Mouse (Mus musculus) midbrain, embryonic 14.5 days (tissue): Measurements from ENCODE around the gene Syt5. TPM values are rescaled to one million over a fixed set of nuclear protein-coding genes. Genes with fewer than 3 reads are reported as not detected.
A peak's percentile ranks its signal among the peaks of the same experiment; 100 is the strongest.

Experiments used
- ATAC-seq: fragments of 200-750 bp; cut with Nextera tagmentation; 2 replicates; pipeline ENCODE4 v1.8.0; 2017; ENCODE audit warnings: moderate number of reproducible peaks, moderate library complexity; ENCODE audit not compliant: low FRiP score, low TSS enrichment
- DNase-seq: peaks from one replicate; pipeline ENCODE4 v3.0.0-alpha.2; 2015
- H3K27ac ChIP-seq: fragments of 300-500 bp; sonication (generic); replicated peaks from 2 replicates; pipeline ENCODE4 v1.5.1; 2014; ENCODE audit warnings: mild to moderate bottlenecking, low read depth, low read length, moderate library complexity
- H3K27me3 ChIP-seq: fragments of 300-500 bp; sonication (generic); 2 replicates; pipeline ENCODE4 v1.6.1; 2014; ENCODE audit warnings: low read length, control low read depth, mixed read lengths; ENCODE audit not compliant: control insufficient read depth, insufficient read depth
- H3K36me3 ChIP-seq: fragments of 300-500 bp; sonication (generic); 2 replicates; pipeline ENCODE4 v1.6.1; 2014; ENCODE audit warnings: low read length, control low read depth; ENCODE audit not compliant: control insufficient read depth, insufficient read depth
- H3K4me1 ChIP-seq: fragments of 300-500 bp; sonication (generic); 2 replicates; pipeline ENCODE4 v1.6.1; 2014; ENCODE audit warnings: mild to moderate bottlenecking, antibody characterized with exemption, low read length, control low read depth; ENCODE audit not compliant: control insufficient read depth, insufficient read depth
- H3K4me2 ChIP-seq: fragments of 300-500 bp; sonication (generic); 2 replicates; pipeline ENCODE4 v1.6.1; 2014; ENCODE audit warnings: mild to moderate bottlenecking, low read length, moderate library complexity
- H3K4me3 ChIP-seq: fragments of 300-500 bp; sonication (generic); replicated peaks from 2 replicates; pipeline ENCODE4 v1.5.1; 2014; ENCODE audit warnings: low read depth, low read length
- H3K9ac ChIP-seq: fragments of 300-500 bp; sonication (generic); replicated peaks from 2 replicates; pipeline ENCODE4 v1.6.1; 2014; ENCODE audit warnings: mild to moderate bottlenecking, low read length, moderate library complexity
- H3K9me3 ChIP-seq: fragments of 300-500 bp; sonication (generic); 2 replicates; pipeline ENCODE4 v1.6.1; 2016; ENCODE audit warnings: low read length, control low read depth, mixed read lengths; ENCODE audit not compliant: control insufficient read depth
- WGBS: fragments of 180-500 bp; shearing (Covaris S2); extraction: QIAGEN DNeasy Blood & Tissue Kit; methylation state at CpG from one replicate; pipeline ENCODE4 v1.1.7; 2014; 5-methylcytosine and 5-hydroxymethylcytosine counted together
- polyA plus RNA-seq: library from polyadenylated mRNA; unstranded; fragments of >200 nt; fragmentation: Nextera tagmentation; extraction: Ambion mirVana; gene quantifications from 2 replicates; pipeline ENCODE4 v1.2.1, GENCODE M21; 2014

Syt5 gene
- polyA plus RNA-seq, 1 experiment from 2014 or later, result 106 TPM

GRCm38 (mm10) chr7:4504646-4505435 lies 42.5 kb downstream of the Syt5 start:
- H3K27ac ChIP-seq, result no peak overlapping the region
- peaks cover 9% of the 10 kb centered on the region for H3K4me1 ChIP-seq
- H3K4me3 ChIP-seq, result no peak overlapping the region
- no peaks in the 10 kb centered on the region for H3K9me3 ChIP-seq
- 61% methylated on average over 11 of the region's 11 CpGs for WGBS
- no peak overlapping the region for H3K9ac ChIP-seq
- H3K4me2 ChIP-seq, result no peak overlapping the region
- no peaks in the 10 kb centered on the region for H3K36me3 ChIP-seq
- DNase-seq (no peak), ATAC-seq (no peak)
- H3K27me3 ChIP-seq, result no peaks in the 10 kb centered on the region

- DNase-seq (no peak), ATAC-seq (no peak)
- H3K9ac ChIP-seq, result no peak overlapping the region
- H3K36me3 ChIP-seq, result no peaks in the 10 kb centered on the region
- no peak overlapping the region for H3K27ac ChIP-seq
- 78% methylated on average over 5 of the region's 5 CpGs for WGBS
- no peak overlapping the region for H3K4me3 ChIP-seq
- no peak overlapping the region for H3K4me2 ChIP-seq
- no peaks in the 10 kb centered on the region for H3K9me3 ChIP-seq
- peaks cover 19% of the 10 kb centered on the region for H3K4me1 ChIP-seq
- no peaks in the 10 kb centered on the region for H3K27me3 ChIP-seq
These were observed 43.5 kb downstream of the Syt5 start for GRCm38 (mm10) chr7:4503858-4504257.

GRCm38 (mm10) chr7:4503100-4503499 lies 44.2 kb downstream of the Syt5 start:
- ATAC-seq (no peak), DNase-seq (no peak)
- Histone ChIP-seq H3K4me3 (no peak overlapping the region), H3K27me3 (no peaks in the 10 kb centered on the region), H3K4me2 (no peak overlapping the region), H3K36me3 (no peaks in the 10 kb centered on the region), H3K9me3 (no peaks in the 10 kb centered on the region), H3K9ac (no peak overlapping the region), H3K27ac (no peak overlapping the region), H3K4me1 (peaks cover 27% of the 10 kb centered on the region)
- 84% methylated on average over 4 of the region's 4 CpGs for WGBS

GRCm38 (mm10) chr7:4502421-4503090 lies 44.8 kb downstream of the Syt5 start:
- Histone ChIP-seq H3K9me3 (no peaks in the 10 kb centered on the region), H3K36me3 (no peaks in the 10 kb centered on the region), H3K27ac (no peak overlapping the region), H3K4me1 (peaks cover 32% of the 10 kb centered on the region), H3K9ac (peak overlapping the region; percentile 96; the same call in 1 of the 2 replicates), H3K27me3 (no peaks in the 10 kb centered on the region), H3K4me3 (peak overlapping the region; percentile 81), H3K4me2 (peak overlapping the region; percentile 93)
- peak; percentile 22; the same call in 1 of the 2 replicates for ATAC-seq
- WGBS, result 12% methylated on average over 14 of the region's 14 CpGs
- DNase-seq, result peak; percentile 68

GRCm38 (mm10) chr7:4501558-4502397 lies 45.6 kb downstream of the Syt5 start, which contains the start of gene Ppp1r12c:
Ppp1r12c (minus strand) TSS chr7:4501680.
- H3K9ac ChIP-seq, result peak within 1 kb of the TSS; percentile 96
- peak; percentile 92 for ATAC-seq
- no peaks in the 10 kb centered on the region for H3K9me3 ChIP-seq
- peak within 1 kb of the TSS; percentile 81 for H3K4me3 ChIP-seq
- peaks cover 34% of the 10 kb centered on the region for H3K4me1 ChIP-seq
- peaks cover 7% of the 10 kb centered on the region for H3K36me3 ChIP-seq
- DNase-seq, result peak; percentile 97
- under 1% methylated on average over 62 of the region's 62 CpGs for WGBS
- H3K27me3 ChIP-seq, result no peaks in the 10 kb centered on the region
- H3K4me2 ChIP-seq, result peak within 1 kb of the TSS; percentile 93
- peak within 1 kb of the TSS; percentile 91 for H3K27ac ChIP-seq

GRCm38 (mm10) chr7:4500892-4501471 lies 46.4 kb downstream of the Syt5 start:
- peak; percentile 51 for ATAC-seq
- Histone ChIP-seq H3K4me1 (peaks cover 34% of the 10 kb centered on the region), H3K4me3 (peak overlapping the region; percentile 81), H3K27me3 (no peaks in the 10 kb centered on the region), H3K9me3 (no peaks in the 10 kb centered on the region), H3K36me3 (peaks cover 14% of the 10 kb centered on the region), H3K9ac (peak overlapping the region; percentile 96), H3K27ac (peak overlapping the region; percentile 91), H3K4me2 (peak overlapping the region; percentile 93)
- no peak for DNase-seq
- under 1% methylated on average over 47 of the region's 52 CpGs for WGBS

- Histone ChIP-seq H3K27me3 (no peaks in the 10 kb centered on the region), H3K4me3 (no peak overlapping the region; the same call in 1 of the 2 replicates), H3K9ac (peak overlapping the region; percentile 36; the same call in 1 of the 2 replicates), H3K27ac (no peak overlapping the region), H3K9me3 (no peaks in the 10 kb centered on the region), H3K36me3 (peaks cover 27% of the 10 kb centered on the region), H3K4me1 (peaks cover 34% of the 10 kb centered on the region), H3K4me2 (peak overlapping the region; percentile 93)
- DNase-seq (no peak), ATAC-seq (no peak)
- WGBS, result 90% methylated on average over 4 of the region's 4 CpGs
These were observed 48.3 kb downstream of the Syt5 start for GRCm38 (mm10) chr7:4499034-4499433.

GRCm38 (mm10) chr7:4498251-4498650 lies 49.1 kb downstream of the Syt5 start:
- peak overlapping the region; percentile 93 for H3K4me2 ChIP-seq
- peak overlapping the region; percentile 36; the same call in 1 of the 2 replicates for H3K9ac ChIP-seq
- no peaks in the 10 kb centered on the region for H3K9me3 ChIP-seq
- 6% methylated on average over 9 of the region's 9 CpGs for WGBS
- H3K4me3 ChIP-seq, result 0 out of 2 replicates have a peak overlapping the region, but pooled peaks have one; percentile 12
- peaks cover 34% of the 10 kb centered on the region for H3K4me1 ChIP-seq
- peaks cover 30% of the 10 kb centered on the region for H3K36me3 ChIP-seq
- DNase-seq (peak; percentile 79), ATAC-seq (peak; percentile 6; the same call in 1 of the 2 replicates)
- peak overlapping the region; percentile 49; the same call in 1 of the 2 replicates for H3K27ac ChIP-seq
- no peaks in the 10 kb centered on the region for H3K27me3 ChIP-seq
